Mouse (Mus musculus) activated CD4-positive, CD25-positive, alpha-beta regulatory T cell, adult 4 months (primary cell): ENCODE data around the gene Pelp1. TPM values are rescaled to one million over a fixed set of nuclear protein-coding genes. Genes with fewer than 3 reads are reported as not detected.

Source experiments
- polyA plus RNA-seq, 2 experiments: library from polyadenylated mRNA; unstranded; fragments of 100-300 nt; shearing (Covaris generic); gene quantifications; one replicate each; pipeline ENCODE4 v1.2.1; 2017

Pelp1 gene
- polyA plus RNA-seq, 2 experiments from 2014 or later: 6.5 to 8.1 TPM

Other genes with a start within 250 kb of the Pelp1 start
- gene Slc16a11, start 197.3 kb downstream of the Pelp1 start, polyA plus RNA-seq: not detected
- gene Slc16a13, start 189.0 kb downstream of the Pelp1 start, polyA plus RNA-seq: 1 to 10 TPM; 2.6 to 4.1 TPM
- gene Bcl6b, start 180.2 kb downstream of the Pelp1 start, polyA plus RNA-seq: under 1 TPM; 0.23 to 0.36 TPM
- 100 to 1,000 TPM; 124 to 159 TPM for gene 0610010K14Rik, start 172.1 kb downstream of the Pelp1 start, polyA plus RNA-seq
- gene Gm21988, start 170.2 kb downstream of the Pelp1 start, polyA plus RNA-seq: 1 to 10 TPM; 5.2 to 7.6 TPM
- gene Rnasek, start 170.2 kb downstream of the Pelp1 start, polyA plus RNA-seq: 100 to 1,000 TPM; 228 to 245 TPM
- not detected for gene Alox12, start 154.7 kb downstream of the Pelp1 start, polyA plus RNA-seq
- gene Alox12e, start 87.4 kb downstream of the Pelp1 start, polyA plus RNA-seq: not detected
- gene Alox15, start 58.0 kb downstream of the Pelp1 start, polyA plus RNA-seq: under 1 TPM in 1 of 2 experiments, not detected in 1; 0.51 TPM
- gene Arrb2, start 22.6 kb upstream of the Pelp1 start, polyA plus RNA-seq: 100 to 1,000 TPM in 1 of 2 experiments, 10 to 100 TPM in 1; 99.3 to 129 TPM
- 10 to 100 TPM; 86.3 to 91.9 TPM for gene Med11, start 41.9 kb upstream of the Pelp1 start, polyA plus RNA-seq
- not detected for gene Zmynd15, start 49.4 kb upstream of the Pelp1 start, polyA plus RNA-seq
- gene Cxcl16, start 50.0 kb upstream of the Pelp1 start, polyA plus RNA-seq: under 1 TPM in 1 of 2 experiments, not detected in 1; 0.36 TPM
- 1 to 10 TPM; 1.5 to 3.7 TPM for gene Tm4sf5, start 95.2 kb upstream of the Pelp1 start, polyA plus RNA-seq
- not detected for gene Vmo1, start 104.6 kb upstream of the Pelp1 start, polyA plus RNA-seq
- not detected for gene Gltpd2, start 109.2 kb upstream of the Pelp1 start, polyA plus RNA-seq
- gene Psmb6, start 115.3 kb upstream of the Pelp1 start, polyA plus RNA-seq: 100 to 1,000 TPM; 353 to 460 TPM
- not detected for gene Gm40193, start 122.9 kb upstream of the Pelp1 start, polyA plus RNA-seq
- gene Pld2, start 130.0 kb upstream of the Pelp1 start, polyA plus RNA-seq: 1 to 10 TPM; 1.2 to 1.8 TPM
- 1 to 10 TPM; 6.7 to 8.8 TPM for gene Mink1, start 152.8 kb upstream of the Pelp1 start, polyA plus RNA-seq
- gene 4930544D05Rik, start 205.8 kb upstream of the Pelp1 start, polyA plus RNA-seq: not detected
- 1 to 10 TPM; 1.3 to 1.4 TPM for gene Chrne, start 209.2 kb upstream of the Pelp1 start, polyA plus RNA-seq
- gene Gp1ba, start 229.1 kb upstream of the Pelp1 start, polyA plus RNA-seq: under 1 TPM; 0.17 to 0.52 TPM
- 100 to 1,000 TPM; 281 to 288 TPM for gene Rnf167, start 237.2 kb upstream of the Pelp1 start, polyA plus RNA-seq
- gene Slc25a11, start 237.4 kb upstream of the Pelp1 start, polyA plus RNA-seq: 100 to 1,000 TPM in 1 of 2 experiments, 10 to 100 TPM in 1; 80.4 to 124 TPM
- gene Pfn1, start 244.6 kb upstream of the Pelp1 start, polyA plus RNA-seq: 1,000 to 10,000 TPM; 3,856 to 4,120 TPM
- gene Eno3, start 247.2 kb upstream of the Pelp1 start, polyA plus RNA-seq: 10 to 100 TPM; 20.9 to 21.4 TPM